Mouse (Mus musculus) frontal cortex, postnatal 25 days (tissue): ENCODE results near the gene Spen.

Source experiments
- DNase-seq, 2 experiments: peaks; one replicate each; pipeline ENCODE4 v3.0.0; 2022; ENCODE audit warnings: low spot score in 2 of 2

The Spen gene

DNA sequence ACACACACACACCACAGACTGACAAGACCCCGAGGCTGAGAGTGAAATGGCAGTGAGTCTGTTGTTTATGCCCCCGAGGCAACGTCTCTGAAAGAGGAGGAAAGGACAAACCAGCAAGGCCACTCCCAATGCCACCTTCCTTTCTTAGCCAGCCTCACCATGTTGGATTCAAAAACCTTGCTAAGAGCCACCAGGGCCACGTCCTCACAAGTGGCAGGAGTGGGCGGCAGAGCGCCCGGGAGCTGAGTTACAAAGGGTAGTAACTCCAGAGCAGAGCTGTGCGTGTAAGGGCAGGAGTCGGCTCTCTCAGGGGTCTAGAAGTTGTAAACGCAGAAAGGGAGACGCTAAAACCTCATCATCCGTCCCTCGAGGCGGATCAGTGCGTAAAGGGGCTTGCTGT is 7.4 kb downstream of the Spen start:
- DNase-seq = no peak

DNA sequence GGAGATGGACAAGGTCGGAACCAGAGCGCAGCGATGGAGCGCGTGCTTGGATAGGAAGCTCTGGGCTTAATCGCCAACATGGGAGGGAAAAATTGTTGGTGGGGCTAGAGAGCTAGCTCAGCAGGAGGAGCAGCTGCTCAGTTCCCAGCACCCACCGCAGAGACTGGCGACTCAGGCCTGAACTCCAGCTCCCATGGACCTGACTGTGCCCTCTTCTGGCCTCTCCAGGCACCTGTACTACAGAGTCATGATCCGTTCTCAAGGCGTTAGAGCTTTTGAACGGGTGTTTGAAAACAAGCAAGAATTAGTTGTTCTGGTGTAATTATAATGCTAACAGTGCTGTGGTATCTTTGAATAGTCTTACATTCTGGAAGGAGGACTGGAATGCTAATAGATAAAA is 9.5 kb downstream of the Spen start:
- DNase-seq = no peak

DNA sequence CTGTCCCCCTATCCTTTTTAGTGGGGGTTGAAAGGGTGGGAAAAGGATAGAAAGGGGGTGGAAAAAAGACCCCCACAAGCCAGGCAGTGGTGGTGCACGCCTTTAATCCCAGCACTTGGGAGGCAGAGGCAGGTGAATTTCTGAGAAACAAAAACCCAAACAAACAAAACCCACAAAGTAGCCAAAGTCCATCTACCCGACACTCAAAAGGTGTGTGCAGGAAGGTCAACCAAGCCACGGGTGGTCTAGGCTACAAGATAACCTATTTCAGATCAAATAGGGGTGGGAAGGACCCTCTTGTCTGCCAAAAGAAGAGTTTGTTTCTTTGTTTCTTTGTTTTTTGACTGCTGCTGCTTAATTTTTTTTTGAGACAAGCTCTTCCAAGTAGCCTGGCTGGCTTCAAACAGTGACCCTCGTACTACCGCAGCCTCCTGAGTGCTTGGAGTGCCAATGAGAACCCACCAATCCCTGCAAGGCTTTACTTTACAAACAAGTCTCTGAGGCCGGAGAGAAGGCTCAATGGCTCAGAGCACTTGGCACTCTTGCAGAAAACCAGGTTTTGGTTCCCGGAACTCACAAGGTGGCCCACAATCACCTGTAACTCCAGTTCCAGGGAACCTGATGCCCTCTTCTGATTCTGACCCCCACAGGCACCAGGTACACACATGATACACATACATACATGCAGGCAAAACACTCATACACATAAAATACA is 11.3 kb downstream of the Spen start:
- DNase-seq = no peak

DNA sequence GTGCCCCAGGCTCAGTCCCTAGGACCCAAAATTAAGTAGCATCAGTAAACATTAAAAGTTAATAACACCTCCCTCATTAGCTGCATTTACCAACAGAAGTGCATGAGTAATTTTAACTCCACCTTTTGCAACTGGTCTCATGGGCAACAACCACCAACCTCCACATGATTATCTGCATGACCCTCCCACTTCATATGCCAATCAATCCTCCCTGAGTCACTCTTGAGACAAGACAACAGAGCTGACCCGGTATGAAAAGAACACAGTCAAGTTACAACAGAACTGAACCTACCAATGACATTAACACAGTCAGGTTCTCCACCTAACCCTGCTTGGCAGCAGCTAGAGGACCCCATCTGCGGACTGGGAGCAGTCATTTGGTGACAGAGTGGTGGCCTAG is 12.5 kb downstream of the Spen start:
- no peak for DNase-seq

DNA sequence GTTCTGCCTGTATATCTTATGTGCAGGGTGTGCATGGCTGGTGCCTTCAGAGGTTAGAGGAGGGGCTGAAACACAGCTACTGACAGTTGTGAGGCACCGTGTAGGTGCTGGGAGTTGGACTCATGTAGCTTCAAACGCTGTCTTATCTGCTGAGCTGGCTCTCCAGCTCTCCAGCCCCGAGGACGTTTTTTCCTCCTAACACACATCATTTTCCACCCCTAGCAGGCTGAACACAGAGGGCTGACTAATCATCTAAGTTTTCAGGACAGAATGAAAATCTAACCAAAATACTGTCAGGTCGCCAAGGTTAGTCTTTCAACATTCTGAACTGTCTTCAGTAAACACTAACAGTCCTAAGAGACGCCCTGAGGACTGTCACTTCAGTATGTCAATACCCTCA is 13.7 kb downstream of the Spen start:
- DNase-seq = no peak

DNA sequence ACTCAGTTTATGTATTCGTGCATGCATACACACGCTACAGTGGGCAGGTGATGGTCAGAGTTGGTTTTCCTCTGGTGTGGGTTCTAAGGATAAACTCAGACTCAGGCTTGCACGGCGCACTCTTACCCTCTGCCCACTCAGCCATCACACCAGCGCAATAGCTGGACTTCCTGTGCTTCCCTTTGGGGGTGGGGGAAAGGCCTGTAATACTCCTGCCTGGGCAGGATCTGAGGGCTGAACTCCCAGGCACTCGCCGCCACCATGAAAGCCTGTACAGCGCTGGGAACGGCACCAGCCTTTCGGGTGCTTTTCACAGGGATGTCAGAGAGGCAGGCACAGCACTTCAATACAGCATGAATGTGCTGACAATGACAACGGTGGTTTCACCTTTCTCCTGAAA is 15.3 kb downstream of the Spen start:
- DNase-seq = no peak

DNA sequence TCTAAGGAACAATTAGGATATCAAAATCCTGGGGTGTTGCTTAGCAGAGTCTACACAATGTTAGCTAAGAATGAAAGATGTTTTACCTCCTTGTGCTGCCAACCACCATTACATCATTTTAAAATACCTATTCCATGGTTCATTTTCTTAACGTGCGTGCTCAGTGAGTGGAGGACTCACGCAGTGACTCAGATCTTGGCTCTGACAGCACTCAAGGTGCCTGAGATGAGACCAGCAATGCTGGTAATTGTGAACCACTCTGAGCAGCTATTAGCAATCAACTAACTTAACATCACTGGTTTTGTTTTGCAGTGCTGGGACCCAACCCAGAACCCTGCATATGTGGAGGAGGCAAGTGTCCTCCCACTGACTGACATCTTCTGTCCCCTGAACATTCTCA is 20.0 kb downstream of the Spen start:
- DNase-seq = no peak

DNA sequence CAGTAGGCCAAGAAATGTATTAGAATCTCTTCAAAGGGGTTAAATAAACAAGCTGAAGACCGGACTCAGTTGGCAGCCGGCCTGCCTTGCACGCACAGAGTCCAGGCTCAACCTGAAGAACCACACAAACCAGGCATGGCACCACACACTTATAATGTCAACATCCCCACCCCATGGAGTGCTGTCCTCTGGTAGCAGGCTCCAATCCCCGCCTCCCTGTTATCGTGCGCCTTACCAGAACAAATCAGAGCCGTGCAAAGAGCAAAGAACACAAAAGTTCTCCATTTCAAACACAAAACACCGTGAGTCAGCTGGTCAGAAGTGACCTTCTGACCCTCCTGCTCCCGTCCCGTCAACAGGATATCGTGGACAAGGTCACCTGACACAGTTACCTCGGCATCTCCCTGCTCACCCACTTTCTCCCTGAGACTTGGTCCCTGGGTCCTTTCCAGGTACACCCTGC is 24.2 kb downstream of the Spen start:
- DNase-seq = no peak

DNA sequence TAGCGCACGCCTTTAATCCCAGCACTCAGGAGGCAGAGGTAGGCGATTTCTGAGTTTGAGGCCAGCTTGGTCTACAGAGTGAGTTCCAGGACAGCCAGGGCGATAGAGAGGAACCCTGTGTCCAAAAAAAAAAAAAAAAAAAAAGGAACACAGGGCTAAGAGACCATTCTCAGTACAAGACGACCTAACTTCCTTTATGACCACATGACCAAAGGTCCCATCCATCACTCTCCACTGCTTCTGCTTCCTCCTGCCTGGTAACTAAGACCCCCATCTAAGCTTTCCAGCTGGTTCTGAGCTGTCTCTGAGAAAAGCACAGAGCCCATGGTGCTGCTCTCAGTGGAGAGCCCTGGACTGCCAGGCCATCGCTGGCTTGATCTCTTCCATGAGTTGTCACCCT is 26.3 kb downstream of the Spen start:
- DNase-seq = no peak

DNA sequence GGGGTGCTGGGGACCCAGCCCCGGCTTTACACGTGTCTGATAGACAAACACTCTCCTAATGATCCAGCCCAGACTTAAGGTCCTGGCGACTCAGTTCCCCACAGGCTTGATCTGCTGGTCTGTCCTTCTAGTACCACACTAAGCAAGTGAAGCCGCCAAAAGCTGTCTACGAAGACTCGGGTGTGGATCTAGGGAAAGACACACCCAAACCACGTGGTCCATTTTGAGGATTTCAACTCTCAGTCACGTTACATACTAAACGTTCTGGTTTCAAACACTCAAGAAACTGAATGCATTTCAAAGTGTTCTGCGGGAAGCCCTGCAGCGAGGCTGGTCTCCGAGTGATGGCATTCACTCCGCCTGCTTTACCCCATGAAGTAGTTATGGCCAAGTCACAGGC is 27.9 kb downstream of the Spen start:
- DNase-seq = no peak

DNA sequence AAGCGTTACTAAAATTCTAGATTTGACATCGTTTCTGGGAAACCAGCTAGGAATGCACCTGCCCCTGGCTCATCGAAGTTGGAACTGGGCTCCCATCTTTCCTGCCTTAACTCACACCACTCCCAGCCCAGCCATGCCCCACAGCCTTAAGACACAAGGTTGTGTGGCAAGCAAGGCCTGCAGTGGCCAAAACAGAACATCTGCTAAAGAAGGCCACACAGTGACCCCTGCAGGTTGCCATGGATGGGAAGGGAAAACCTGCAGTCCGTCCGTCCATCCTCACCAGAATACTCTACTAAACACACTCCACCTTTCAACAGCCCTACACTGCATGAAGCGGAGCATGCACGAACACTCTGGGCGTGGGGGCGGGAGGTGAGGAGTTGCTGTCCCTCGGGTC is 31.5 kb downstream of the Spen start:
- no peak for DNase-seq

DNA sequence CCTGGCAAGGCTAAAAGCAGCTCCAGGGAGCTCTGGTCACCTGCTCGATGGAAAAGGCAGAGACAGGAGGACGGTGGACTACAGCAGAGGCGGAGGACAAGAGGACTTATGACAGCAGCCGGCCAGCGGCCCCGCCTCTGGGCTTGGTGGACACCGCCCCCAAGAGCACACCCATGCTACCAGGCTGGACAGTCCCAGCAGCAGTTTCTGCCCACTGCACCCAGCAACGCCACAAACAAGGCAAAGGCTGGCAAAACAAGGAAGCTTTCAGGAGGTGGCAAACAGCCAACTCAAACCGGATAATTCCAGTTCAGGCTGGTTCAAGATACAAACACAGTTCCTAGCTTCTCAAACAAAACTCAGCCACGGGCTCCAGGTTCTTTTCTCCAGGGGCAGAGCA is 32.0 kb downstream of the Spen start:
- peak; percentile 52 to 63 for DNase-seq

DNA sequence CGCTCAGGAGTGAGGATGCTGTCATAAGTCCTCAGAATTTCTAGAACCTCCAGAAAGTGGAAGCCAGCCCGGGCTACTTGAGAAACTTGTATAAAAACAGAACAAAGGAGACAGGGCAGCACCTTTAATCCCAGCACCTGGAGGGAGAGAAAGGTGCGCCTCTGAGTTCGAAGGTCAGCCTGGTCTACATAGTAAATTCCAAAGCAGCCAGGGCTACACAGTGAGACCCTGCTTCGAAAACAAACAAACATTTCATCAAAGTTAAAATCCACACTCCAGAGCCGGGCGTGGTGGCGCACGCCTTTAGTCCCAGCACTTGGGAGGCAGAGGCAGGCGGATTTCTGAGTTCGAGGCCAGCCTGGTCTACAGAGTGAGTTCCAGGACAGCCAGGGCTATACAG is 32.6 kb downstream of the Spen start:
- DNase-seq = no peak

DNA sequence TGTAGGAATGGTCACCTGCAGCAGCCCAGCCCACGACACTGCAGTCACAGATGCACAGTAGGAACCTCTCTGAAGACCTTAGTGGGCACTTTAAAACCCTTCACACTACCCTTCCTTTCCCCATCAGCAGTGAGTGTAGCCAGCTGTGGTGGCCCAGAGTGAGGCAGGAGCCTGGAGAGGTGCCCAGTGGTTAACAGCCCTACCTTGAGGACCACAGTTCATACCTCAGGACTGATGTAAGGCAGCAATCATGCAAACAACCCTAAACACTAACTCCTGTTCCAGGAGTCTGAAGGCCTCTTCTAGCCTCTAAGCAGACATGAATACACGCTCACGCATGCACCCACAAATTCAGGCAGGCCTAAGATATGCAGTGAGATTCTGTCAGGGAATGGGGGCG is 33.9 kb downstream of the Spen start:
- DNase-seq = no peak

DNA sequence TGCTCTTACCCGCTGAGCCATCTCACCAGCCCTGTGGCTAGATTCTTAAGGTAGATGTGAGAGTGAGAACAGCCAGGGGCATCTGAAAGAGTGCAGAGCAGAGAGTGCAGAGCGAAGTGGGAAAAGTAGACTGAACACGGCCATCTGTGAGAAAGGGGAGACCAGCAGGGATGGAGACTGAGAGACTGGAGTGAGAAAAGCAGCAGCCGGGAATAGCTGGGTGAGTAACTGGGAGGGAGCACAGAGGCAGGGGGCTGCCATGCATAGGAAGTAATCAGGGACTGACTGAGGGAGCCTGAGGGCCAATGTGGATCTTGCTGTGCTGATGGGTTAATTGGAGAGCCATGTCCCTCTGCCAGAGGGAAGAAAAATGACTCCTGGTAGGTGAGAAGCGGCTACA is 35.7 kb downstream of the Spen start:
- DNase-seq = no peak

DNA sequence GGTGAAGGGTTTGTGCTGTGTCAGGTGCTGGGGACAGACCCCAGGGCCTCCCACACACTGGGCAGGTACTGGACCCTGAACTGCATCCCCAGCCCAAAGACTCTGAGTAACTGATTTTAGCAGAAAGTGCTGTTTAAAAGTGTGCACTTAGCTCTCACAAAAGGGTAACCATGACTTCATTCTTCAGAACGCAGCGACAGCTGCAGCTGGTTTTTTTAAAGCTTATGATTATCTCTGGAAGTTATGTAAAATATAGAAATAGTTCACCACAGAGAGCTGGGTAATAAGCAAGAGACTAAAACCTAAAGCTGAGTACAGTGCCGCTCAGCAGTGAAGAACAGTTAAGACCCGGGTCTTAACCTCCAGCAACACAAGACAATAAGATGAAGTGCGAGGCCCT is 37.3 kb downstream of the Spen start:
- DNase-seq = no peak

DNA sequence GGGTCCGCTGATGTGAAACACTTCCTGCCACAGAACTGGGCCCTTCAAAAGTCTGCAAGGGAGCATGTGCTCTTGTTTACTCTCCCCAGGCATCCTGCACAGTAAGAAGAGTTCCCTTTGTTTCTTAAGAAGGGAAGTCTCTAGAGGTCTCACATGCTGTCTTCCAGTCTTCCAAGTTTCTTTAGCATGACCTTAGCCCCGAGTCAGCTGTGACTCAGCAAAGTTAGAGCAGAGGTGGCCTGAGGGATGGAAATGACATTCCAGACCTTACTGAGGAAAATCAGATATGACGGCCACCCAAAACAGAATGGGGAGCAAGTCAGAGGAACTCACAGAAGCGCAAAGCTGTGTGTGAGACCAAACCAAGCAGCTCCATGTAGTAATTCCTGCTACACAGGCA is 37.8 kb downstream of the Spen start:
- DNase-seq = no peak

DNA sequence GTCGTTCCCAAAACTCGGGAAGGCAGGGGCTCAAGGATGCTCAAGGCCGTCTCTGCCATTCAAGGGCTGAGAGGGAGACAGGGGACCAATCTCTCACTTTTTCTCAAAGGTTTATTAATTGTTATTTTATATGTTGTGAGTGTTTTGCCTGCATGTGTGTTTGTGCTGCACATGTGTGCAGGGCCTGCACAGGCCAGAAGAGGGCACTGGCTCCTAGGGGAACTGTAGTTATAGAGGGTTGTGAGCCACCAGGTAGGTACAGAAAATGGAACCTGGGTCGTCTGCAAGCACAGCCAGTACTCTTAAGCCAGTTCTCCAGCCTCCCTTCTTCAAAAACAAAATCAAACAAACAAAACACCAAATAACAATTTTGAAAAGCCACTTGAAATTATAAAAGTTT is 49.7 kb downstream of the Spen start:
- no peak for DNase-seq

DNA sequence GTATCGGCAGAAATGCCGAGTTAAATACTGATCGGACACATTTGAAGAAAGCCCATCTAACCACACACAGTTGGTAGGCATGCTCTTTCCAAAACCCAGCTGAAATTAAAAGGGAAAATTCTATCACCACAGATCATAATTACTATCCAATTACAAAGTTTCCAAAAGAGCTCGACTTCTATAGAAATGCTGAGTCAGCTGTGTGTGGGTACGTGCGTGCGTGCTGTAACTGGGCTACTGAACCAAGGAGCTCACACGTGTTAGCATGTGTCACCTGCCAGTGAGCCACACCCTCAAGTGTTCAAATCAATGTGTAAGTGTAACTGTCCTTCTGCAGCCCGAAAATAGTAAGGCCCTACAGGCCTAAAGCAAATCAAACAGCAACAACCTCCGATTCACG is 50.8 kb downstream of the Spen start:
- no peak for DNase-seq

DNA sequence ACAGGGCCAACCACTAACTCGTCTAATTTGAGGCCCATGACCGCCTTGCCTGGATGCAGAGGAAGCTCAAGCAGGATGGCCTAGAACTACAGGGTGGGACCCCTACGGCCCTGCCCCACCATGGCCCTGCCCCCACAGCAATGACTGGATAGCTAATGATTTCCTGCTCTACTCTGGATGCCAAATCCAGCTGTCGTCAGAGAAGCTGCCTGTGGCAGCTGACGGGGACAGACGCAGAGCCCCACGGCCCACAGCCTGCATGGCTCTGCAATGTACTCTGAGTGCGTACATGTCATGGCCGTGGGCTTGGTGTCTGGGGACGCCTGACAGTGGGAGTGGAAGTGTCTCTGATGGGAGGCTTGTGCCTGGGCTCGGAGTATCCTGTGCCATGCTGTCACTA is 54.3 kb downstream of the Spen start:
- no peak for DNase-seq

DNA sequence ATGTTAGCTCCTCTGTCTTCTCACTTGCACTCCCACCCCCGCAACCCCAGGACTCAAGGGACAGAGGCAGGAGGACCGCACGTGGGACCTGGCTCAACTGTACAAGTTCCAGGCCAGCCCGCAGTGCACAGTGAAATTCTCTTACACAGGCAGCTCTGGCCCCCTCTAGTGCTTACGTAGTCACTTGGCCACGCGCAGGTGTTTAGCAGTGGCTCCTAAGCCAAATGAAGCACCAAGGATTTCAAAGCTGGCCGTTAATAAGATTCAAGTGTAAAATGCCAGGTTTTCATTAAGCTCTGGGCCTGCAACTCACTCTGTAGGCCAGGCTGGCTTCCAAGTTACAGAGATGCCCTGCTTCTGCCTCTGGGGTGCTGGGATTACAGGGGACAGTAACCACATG is 59.0 kb downstream of the Spen start:
- no peak for DNase-seq

DNA sequence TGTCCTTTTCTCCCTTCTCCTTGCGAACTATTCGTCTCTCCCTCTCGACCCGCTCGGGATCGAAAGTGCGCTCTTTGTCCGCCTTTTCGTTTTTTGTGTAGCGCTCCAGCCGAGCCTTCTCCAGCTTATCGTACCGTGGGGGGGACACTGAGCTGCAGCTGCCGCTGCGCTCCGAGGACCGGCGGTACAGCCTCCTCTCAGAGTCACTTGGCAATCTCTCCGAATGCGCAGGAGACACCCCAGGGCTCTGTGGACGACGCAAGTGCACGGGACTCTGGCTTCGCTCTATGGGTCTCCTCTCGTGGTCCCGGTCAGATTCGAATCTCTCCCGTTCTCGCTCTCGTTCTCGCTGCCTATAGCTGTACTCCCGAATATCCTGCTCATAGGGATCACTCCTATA is 59.6 kb downstream of the Spen start:
- DNase-seq = no peak

DNA sequence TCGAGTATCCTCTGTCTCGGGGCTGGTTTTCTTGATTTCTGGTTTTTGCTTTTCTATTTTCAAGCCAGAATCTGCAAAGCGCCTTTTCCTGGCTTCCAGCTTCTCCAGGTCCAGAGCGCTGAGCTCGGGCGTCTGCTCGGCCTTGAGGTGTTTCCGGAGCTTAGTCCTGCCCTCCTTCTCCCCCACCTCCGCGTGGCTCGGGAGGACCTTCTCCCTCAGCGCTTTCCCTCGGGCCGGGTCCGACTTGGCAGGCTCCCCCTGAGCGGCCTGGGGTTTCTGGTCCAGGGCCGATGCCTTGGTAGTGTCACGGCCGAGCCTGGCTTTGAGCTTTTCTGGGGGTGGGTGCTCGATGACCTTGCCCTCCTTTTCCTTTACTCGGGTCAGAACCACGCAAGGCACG is 60.2 kb downstream of the Spen start:
- DNase-seq = no peak

DNA sequence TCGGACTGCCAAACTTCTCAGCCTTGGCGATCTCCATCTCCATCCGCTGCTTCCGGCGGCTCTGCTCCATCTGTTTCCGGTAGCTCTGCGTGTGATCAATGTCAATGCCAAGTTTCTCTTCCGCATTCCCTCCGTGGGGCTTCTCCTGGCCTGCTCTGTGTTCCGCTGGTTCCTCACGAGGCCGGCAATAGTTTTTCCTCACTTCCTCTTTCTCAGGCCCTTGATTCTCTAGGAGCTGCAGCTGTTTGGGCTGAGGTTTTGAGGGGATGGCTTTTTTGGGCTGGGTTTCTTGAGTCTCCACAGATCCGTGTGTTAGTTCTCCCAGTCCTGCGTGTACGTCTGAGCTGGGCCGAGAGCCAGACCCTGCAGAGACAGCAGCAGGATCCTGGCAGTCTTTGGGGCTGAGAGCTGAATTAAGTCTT is 60.7 kb downstream of the Spen start:
- DNase-seq = peak; percentile 49 to 67
